Mouse (Mus musculus) CD4-positive helper T cell, adult 2 months (primary cell): ENCODE measurements at regions not wholly inside any gene's neighbourhood (a gene's known extent, or its start where the extent isn't known, plus 50 kb on each side); places are given as distances from the start of the nearest gene placed in this dataset.
"Not testable (repeated sequence)": the region's sequence is repeated elsewhere in the genome, so short reads cannot be mapped to it uniquely, and the experiment has no call there.

Experiments
- DNase-seq: peaks from one replicate; pipeline ENCODE4 v3.0.0-alpha.2; 2012; ENCODE audit warnings: low read depth, missing footprints, low spot score

DNA sequence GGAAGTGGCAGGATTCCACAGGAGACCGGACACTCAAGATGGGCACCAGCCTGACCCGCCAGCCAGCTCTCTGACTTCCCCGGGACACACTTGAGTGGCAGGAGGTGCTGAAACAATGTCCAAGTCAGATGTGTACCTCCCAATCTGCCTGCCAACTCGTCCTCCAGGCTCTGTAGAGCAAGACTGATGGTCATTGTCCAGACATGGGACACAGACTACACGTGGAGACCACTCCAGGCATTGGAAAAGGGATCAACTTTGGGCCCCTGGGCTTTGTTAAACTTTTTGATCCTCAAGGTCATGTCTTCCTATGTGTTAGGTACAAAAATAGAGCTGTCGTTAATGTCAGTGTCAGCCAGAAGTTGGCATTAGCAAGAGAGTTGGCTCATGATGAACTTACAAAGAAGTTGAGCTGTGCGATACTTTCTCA, 214.6 kb downstream of the 3100002H09Rik start:
- no peak for DNase-seq

DNA sequence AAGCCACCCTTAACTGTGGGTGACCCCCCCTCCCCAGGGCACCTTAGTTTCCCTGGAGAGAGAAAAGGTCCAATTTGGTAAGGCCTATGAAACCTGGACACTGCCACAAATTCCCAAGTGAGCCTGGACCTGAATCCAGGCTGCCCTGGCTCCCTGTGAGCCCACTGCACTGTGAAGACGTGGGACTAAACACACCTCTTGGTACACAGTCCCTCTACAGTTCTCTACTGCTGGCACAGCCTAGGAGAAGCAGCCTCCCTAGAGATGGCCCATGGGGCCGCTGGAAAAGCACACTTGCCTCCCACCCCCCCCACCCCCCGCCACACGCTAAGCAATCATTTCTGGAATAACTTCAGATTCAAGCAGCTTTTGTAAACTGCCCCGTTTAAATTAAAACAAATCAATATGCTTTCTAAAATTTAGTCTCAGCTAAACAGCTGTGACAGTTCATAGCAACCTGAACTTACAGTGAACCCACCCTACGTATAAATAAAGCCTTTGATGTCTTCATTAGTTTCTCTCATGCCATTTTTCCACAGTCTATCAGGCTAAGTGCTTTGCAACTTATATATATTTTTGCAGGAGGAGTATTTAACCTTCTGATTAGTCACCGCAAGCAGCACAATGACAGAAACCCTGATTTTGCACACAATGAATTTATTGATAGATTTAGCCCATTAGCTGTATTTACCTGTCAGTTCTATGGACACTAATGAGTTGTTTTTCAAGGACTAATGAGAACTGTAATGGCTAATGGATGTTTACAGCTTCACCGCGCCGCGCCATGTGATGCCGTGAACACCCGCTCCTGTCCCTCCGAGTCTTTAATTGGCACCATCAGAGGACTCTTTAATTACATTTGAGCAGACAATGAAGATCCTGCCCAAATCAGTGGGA, 215.3 kb downstream of the 3100002H09Rik start:
- no peak for DNase-seq

DNA sequence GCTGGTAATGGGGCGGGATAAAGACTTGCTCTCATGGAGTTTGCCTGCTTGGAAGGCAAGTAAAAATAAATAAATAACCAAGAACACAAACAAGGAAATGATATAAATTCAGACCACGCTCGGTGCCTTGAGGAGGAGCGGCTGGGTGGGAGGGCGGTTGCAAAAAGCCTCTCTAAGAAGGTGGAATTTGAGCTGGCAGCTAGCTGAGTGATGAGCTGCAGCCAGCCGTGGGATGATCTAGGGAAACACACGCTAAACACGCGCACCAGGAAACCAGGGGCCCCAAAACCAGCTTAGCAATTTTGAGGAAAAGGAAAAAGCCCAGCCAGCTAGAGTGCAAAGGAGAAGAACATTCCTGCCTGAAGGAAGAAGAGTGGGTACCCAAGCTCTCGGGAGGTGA, 217.0 kb downstream of the 3100002H09Rik start:
- no peak for DNase-seq

DNA sequence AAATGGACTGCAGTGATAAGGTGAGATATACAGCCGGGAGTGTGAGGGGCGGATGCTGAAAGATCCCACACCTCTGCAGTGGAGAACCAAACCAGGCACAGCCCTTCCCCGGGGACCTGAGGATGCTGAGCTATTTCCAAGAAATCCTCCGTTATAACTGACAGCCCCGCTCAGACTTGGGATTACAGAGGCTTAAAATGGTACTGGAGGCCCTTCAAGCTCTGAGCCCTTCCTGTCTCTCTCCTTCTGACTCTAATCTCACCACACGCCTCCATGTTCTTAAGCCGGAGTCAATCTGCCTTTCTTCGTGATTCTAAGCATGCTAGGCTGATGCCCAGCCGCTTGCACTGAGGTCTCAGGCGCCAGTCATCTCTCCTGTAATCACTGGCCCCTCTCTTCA, 221.5 kb downstream of the 3100002H09Rik start:
- DNase-seq = no peak

DNA sequence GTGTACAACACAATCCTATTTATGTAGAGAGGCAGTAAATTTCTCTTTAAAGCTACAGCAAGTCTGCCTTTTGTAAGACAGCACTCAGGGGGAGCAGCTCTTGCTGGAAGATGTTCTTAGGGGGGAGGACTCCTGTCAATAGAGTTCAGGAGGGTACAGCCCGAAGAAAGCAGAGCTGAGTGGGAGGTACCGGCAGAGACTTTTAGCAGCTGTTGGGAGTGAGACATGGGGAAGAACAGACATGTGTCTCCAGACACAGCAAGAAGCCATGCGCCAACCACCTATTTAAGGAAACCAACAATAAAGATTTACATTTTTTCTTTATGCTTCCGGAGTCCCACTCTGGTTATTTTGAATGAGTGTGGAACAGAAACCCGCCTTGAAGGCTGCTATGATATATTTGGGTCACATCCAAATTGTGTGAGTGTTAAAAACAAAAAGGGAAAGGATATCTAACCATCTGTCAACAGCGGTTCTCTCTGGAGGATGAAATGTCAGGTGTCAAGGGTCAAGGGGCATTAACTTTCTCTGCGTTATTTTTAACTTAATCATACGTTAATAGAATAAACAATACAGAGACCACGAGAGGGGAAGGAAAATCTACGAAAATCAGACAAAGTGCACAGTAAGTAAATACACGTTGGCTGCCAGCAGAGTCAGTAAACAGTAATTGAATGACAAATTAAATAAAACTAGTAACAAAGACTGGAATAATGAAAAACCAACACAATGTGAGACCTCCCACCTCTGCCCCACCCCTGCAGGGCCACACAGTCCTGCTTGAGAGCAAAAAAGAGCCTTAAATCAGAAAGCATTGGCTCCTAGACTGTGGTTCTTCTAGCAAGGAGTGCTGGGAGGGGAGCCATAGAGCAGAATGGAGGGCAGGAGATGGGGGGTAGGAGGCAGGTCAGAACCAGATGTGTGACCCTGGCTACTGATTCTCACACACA, 225.2 kb downstream of the 3100002H09Rik start:
- no peak for DNase-seq

DNA sequence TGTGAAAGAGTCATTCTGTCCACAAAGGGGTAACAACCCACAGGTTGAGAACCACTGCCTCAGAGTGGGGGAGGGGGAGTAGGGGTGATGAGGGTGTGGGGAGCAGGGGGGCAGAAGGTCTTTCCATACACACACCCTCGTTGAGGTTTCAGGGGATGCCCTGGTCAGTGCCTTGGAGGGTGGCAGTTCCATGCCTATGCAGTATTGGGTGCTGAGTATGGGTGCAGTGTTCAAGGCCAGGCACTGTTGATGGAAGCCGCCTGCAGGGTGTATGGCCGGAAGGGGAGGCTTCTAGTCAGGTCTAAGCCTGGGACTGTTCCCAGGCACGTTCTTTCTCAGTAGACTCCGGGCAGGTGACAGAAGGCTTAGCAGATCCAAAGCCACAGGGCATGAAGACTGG, 234.1 kb downstream of the 3100002H09Rik start:
- DNase-seq = no peak

DNA sequence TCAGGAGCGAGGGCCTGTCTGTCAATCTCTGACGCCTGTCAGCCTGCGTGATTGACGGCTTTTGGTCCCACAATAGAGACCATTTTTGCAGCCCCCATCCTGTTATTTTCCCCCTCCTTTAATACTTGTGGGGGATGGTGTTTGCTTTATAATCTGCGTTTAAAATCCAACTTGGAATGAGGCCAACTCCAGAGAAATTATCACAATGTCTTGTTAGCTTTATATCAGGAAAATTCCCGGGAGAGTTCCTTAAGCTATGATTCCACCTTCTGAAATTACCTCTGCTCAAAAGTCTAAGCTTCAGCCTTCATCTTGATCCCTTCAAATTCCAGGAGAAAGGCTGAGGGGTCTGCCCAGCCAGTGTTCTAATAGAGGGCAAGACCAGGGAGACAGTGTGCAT, 235.0 kb downstream of the 3100002H09Rik start:
- DNase-seq = no peak

DNA sequence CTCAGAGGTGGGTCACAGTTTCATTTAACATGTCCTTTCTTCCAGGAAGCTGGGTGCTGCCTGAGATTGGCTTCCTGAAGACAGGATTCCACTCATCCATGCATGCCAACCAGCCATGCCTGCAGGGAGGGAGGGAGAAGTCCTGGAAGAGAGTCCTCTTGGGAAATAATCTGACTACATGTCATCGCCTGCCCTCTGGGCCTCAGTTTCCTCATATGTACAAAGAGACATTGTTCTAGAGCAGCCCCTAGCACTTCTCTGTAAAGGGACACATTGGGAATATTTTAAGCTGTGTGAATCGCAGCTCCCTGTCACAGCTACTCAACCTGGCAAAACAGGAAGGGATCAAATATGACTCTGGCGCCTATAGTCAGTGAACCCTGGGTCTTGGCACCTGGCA, 241.8 kb downstream of the 3100002H09Rik start:
- DNase-seq = no peak

DNA sequence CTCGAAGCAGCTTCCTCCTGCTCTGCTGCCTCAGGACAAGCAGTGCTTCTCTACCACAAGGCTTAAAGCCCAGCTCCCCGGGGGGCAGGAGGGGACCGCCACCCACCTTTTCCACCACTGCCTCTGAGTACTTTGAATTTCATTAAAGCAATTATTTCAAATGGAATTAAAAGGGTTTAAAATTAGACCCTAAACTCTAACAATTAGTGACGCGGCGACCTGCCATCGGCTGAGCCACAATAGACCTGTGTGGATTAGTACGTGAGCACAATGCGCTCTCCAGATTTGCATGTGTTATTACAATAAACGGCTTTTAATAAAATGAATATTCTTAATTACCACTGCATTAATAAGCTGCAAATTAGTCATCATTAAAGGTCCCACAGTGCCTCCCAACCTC, 242.5 kb downstream of the 3100002H09Rik start:
- no peak for DNase-seq

DNA sequence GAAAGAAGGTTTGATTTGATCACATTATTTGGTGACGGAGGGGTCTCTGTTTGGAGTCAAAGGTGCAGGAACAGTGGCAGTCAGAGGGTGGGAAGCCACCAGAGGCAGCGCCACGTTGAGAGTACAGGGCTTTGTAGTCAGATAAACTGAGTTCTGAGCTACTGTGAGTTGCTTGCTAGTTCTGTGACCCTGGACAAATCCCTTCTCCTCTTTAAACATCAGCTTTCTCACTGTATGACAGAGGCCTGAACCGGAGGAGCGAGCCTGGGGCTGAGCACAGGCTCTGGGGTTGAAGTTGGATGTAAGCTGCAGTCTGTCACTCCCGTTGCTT, 250.1 kb downstream of the 3100002H09Rik start:
- DNase-seq = no peak

DNA sequence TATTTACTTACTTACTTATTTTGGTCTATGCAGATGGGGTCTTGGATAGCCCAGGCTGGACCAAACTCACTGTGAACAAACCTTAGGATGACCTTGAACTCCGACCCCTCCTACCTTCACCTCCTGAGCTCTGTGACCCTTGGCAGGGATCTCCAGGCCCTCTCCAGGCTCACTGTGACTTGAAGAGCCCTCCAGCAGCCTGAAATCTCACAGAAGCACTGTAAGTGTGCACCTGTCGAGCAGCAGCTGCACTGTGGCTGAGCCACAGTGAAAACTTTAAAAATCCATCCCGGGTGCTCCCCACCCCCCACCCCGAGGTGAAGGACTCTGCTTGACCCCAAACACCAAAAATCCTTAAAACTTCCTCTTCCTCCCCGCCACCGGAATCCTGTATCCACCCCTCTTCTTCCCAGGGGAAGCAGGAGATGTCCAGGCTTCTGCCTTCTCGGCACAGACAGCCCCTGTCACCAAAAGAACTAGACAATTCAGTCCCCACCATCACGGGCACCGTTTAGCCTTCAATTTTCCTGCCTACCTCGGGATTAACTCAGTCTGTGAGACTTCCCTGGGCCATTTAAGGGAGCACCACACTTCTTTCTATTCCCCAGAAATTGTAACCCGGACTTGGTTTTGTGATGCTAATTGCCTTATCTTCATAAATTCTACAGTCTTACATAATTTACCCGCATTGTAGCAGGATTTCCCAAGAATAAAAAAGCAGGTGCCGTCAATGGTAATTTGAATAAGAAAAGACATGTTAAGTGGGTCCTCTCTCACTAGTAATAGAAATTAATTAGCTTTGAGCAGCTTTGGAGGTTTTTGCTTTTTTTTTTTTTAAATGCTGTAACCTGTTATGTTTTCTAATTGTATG, 250.7 kb downstream of the 3100002H09Rik start:
- DNase-seq = no peak

DNA sequence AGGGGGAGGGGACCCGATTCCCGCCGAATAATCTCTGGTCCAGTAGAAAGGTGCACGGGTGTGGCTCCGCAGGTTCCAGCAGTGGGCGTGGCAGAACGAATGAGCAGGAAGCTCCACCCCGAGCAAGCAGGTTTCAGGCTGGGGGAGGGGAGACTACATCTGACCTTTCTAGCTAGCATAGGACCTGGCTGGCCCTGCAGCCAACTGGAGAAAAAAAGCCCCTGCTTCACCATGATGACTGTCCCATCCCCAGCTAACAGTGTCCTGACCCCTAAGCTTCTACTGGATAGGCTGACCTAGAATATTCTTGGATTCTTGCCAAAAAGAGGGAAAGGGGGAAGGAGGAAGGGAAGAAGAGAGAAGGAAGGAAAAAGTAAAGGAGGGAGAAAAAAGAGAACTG, 252.1 kb downstream of the 3100002H09Rik start:
- not testable (repeated sequence) for DNase-seq

DNA sequence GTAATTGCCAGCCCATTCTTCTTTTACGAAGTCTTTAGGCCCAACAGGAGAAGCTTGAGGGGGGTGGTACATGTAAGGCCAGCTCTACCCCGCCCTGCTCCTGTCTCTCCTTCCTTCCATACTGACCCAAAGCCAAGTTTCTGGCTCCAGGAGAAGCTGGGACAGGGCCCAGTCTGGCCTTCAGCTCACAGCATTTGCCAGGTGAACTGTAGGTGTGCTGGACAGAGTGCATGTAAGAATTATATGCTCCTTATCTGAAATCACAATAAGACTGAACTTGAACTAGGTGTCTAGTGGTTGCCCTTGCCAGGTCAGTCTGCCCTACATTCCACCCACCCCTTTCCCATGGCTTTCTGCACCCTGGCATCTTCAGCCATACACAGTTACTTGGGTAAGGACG, 260.2 kb downstream of the 3100002H09Rik start:
- no peak for DNase-seq

DNA sequence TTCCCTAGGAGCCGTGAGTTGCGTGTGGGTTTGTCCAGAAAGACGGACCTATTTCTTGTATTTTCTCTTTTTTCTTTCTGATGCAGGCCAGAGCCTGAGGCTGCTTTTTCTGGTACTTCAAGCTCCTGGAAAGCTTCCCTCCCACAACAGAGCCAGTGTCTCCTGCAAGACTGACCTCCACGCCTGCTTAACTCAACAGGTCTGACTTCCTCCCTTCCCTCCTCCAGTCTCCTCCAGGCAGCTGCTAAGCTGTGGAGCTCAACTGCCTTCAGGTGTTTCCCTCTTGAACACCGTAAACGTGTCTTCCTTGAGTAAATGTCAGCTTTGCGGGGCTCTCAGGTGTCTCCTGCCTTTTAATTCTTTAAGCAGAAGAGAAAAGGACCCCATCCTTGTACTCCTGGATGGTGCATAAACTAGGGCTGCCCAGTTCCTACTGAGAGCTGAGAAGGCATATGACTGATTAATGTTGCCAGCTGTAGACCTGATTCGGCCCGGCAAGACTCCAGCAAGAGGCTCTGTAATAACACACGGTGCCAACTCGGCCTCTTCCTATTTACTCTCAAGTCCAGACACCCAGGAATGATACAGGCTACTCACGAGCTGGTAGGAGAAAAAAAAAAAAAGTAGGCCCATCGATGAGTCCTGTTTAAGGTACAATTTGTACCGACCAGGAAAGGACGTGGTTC, 260.9 kb downstream of the 3100002H09Rik start:
- no peak for DNase-seq

DNA sequence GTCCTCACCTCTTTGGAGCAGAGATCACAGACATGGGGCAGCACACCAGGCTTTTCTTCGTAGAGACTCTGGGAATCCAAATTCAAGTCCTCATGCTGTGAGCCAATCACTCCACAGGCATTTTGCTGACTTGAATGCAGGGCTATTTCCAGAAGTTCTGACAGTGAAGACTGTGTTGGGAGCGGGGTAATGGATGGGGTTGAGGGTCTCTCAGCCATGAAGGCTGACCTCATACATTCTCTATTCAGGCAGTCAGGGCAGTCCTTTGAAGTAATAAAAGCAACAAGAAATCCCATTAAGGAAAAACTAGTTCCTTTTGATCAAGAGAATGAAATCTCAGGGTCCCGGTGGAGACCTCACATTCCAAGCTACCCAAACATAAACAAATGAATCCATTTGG, 261.5 kb downstream of the 3100002H09Rik start:
- no peak for DNase-seq

DNA sequence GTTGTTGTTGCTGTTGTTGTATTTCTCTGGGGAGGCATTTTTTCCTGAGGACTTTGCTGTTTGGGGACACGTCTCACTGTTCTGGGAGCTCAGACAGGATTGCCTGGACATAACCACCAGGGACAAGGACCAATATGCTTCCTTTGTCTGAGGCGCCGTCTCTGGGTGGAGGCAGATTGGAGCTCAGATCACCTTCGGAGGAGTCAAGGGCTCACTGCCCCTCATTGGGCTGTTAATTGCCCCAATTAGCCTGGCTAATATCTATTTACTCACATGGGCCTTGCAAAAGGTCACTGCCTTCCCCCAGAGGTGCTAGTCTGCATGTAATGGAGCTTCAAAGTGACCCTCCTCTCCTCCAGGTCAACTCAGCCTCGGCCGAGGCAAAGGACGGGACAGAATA, 270.5 kb downstream of the 3100002H09Rik start:
- no peak for DNase-seq

DNA sequence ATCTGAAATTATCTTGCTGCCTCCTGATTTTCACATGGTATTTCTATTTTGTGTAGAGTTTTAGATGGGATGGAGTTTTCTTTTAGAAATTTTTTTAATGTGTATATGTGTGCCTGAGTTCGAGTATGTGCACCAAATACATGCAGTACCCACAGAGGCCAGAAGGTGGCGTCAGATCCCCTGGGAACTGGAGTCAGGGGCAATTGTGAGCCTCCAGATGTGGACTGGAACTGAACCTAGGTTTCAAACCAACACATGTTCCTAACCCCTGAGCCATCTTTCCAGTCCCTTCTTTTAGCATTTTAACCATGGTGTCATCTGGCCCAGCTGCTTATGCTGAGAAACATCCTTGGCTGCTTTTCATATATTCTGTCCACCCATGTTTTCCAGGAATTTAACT, 274.9 kb downstream of the 3100002H09Rik start:
- no peak for DNase-seq

DNA sequence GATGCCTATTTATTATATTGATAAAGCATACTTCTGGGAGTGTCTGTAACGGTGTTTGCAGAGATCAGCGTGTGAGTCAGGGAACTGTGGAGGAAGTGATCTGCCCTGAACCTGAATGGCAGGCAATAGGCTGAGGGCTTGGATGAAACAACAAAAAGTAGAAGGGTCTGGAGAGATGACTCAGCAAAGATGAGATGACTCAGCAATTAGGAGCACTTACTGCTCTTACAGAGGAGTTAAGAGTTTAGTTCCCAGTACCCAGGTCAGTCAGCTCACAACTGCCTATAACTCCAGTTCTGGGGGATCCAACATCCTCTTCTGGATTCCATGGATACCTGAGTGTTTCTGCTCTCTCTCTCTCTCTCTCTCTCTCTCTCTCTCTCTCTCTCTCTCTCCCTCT, 277.6 kb downstream of the 3100002H09Rik start:
- DNase-seq = no peak

DNA sequence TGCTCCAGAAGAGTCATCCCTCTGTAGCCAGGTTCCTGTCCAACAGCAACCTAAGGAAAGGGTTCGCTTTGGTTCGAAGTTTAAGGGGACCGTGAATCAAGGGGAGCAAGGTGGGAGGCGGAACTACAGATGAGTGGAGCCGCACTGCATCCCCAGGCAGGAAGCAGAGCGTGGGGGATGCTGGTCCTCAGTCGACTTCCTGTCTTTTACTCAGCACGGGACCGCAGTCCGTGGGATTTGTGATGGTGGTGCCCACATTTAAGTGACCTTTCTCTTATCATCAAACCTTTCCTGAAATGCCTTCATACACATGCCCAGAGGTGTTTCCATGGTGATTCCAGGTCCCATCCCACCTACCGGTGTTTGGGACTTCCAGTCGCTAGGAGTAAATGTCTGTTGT, 278.2 kb downstream of the 3100002H09Rik start:
- DNase-seq = no peak

DNA sequence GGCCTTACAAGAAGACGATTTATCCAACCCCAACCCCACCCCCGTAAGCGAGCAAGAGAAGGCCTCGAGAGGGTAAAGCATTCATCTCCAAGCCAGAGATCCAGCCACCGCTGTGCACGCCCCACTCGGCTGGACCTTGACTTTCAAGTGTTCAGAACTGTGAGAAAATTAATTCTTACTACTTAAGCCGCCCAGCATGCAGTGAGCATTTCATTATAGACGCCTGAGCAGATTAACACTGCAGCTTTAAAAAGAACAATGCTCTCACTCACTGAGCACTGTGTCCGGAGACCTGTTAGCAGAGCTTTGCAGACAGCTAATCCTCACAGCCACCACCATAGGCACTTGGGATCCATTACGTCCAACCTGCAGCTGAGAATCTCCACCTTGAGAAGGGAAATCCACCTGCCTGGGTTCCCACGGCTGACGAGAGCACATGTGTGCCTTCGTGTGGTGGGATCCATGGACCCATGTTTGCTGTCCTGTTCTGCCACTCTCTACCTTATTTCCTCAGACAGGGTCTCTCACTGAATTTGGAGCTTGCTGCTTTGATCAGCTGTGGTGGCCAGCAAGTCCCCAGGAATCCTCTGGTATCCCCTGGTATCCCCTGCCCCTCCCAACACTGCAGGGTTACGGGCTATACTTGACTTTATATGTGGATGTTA, 281.4 kb downstream of the 3100002H09Rik start:
- DNase-seq = no peak

DNA sequence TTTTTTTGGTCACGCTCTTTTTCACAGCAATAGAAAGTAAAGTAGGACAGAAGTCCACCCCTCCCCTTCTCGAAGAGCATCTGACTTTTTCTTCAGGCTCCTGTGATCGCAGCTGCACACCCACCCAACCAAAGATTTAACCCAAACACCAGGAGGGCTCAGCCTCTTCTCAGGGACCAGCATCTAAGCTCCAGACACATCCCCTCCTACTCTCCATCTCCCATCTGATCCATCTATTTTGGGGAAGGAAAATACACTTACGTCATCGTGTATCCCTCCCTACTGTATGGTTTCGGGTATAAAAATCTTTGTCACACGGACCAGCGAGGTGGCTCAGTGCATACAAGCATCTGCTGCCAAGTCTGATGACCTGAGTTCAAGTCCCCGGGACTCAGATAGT, 284.3 kb downstream of the 3100002H09Rik start:
- no peak for DNase-seq
